Mouse (Mus musculus) Patski (cell line): ENCODE results near the gene Ntrk2. TPM values are rescaled to one million over a fixed set of nuclear protein-coding genes. Genes with fewer than 3 reads are reported as not detected.
"Not testable (repeated sequence)": the region's sequence is repeated elsewhere in the genome, so short reads cannot be mapped to it uniquely, and the experiment has no call there.

Source experiments
- ATAC-seq: fragments of 100-300 bp; one replicate; pipeline ENCODE4 v1.8.0; 2021
- CTCF ChIA-PET: fragments of 350-600 bp; sonication (Branson Sonifier 250); formaldehyde crosslinking; loops from one replicate; lab custom pipeline; 2022; ENCODE audit warnings: inconsistent platforms; lab: Charles Lee
- POLR2A ChIA-PET: fragments of 350-600 bp; sonication (Branson Sonifier 250); formaldehyde crosslinking; loops from one replicate; lab custom pipeline; 2022; ENCODE audit warnings: antibody characterized with exemption, inconsistent platforms; lab: Charles Lee
- DNase-seq: peaks from one replicate; pipeline ENCODE4 v3.0.0-alpha.2; 2011; ENCODE audit warnings: low read depth, low spot score
- H3K27me3 ChIP-seq: fragments of 371-371 bp; one replicate; pipeline ENCODE4 v1.5.1; 2021
- CTCF ChIP-seq: fragments of 100-300 bp; IDR thresholded peaks from one replicate; pipeline ENCODE4 v1.5.1; 2021
- in situ Hi-C: fragments of 300-500 bp; cut with MboI; formaldehyde crosslinking; loops from 3 replicates; pipeline ENCODE4 v1.11.1; 2018; ENCODE audit warnings: low pct_unique_long_range_greater_than_20kb, mixed read lengths
- polyA plus RNA-seq: library from polyadenylated mRNA; unstranded; gene quantifications from one replicate; pipeline ENCODE4 v1.2.3, GENCODE M21; 2021

The Ntrk2 gene
- polyA plus RNA-seq, 1 experiment from 2014 or later = 0.44 TPM

- DNase-seq = no peak
- POLR2A ChIA-PET = no interaction called here
- ATAC-seq = no peak
These were observed 270.1 kb downstream of the Ntrk2 start for GRCm38 (mm10) chr13:59076489-59076888.

GRCm38 (mm10) chr13:59079761-59080461 lies 273.5 kb downstream of the Ntrk2 start:
- CTCF ChIA-PET = no interaction called here
- in situ Hi-C loops = no loop called here
- peaks cover 21% of the 10 kb centered on the region for H3K27me3 ChIP-seq
- POLR2A ChIA-PET = no interaction called here
- TF ChIP-seq CTCF = no peak
- DNase-seq = no peak
- no peak for ATAC-seq

More at GRCm38 (mm10) chr13:59076489-59076888, 270.1 kb downstream of the Ntrk2 start:
- no peak for TF ChIP-seq CTCF
- CTCF ChIA-PET = interaction anchor here (0.9 kb wide), 1 partner anchor 14 kb away, joined by 3 read pairs; no protein-coding TSS in a partner anchor
- in situ Hi-C loops = no loop called here
- peaks cover 21% of the 10 kb centered on the region for H3K27me3 ChIP-seq

- no peak for DNase-seq
- ChIA-PET POLR2A (no interaction called here), CTCF (no interaction called here)
- in situ Hi-C loops = no loop called here
- TF ChIP-seq CTCF = no peak
- ATAC-seq = no peak
- peaks cover 21% of the 10 kb centered on the region for H3K27me3 ChIP-seq
These were observed 274.1 kb downstream of the Ntrk2 start for GRCm38 (mm10) chr13:59080468-59080867.

GRCm38 (mm10) chr13:59089016-59089415 lies 282.6 kb downstream of the Ntrk2 start:
- ATAC-seq (no peak), DNase-seq (no peak)
- POLR2A ChIA-PET = no interaction called here

GRCm38 (mm10) chr13:59091138-59091971 lies 285.0 kb downstream of the Ntrk2 start:
- ATAC-seq = no peak
- no peak for TF ChIP-seq CTCF
- in situ Hi-C loops = no loop called here

More at GRCm38 (mm10) chr13:59089016-59089415, 282.6 kb downstream of the Ntrk2 start:
- CTCF ChIA-PET = no interaction called here
- TF ChIP-seq CTCF = no peak
- in situ Hi-C loops = no loop called here
- H3K27me3 ChIP-seq = no peaks in the 10 kb centered on the region

GRCm38 (mm10) chr13:59092045-59092857 lies 285.9 kb downstream of the Ntrk2 start:
- in situ Hi-C loops = no loop called here
- ATAC-seq (no peak), DNase-seq (no peak)
- TF ChIP-seq CTCF = no peak
- ChIA-PET CTCF (no interaction called here), POLR2A (no interaction called here)
- H3K27me3 ChIP-seq = peaks cover 4% of the 10 kb centered on the region

More at GRCm38 (mm10) chr13:59091138-59091971, 285.0 kb downstream of the Ntrk2 start:
- CTCF ChIA-PET = no interaction called here
- POLR2A ChIA-PET = no interaction called here
- peaks cover 4% of the 10 kb centered on the region for H3K27me3 ChIP-seq
- no peak for DNase-seq

GRCm38 (mm10) chr13:59092858-59093154 lies 286.4 kb downstream of the Ntrk2 start:
- in situ Hi-C loops = no loop called here
- no peak for TF ChIP-seq CTCF
- ChIA-PET POLR2A (no interaction called here), CTCF (no interaction called here)
- no peak for ATAC-seq
- H3K27me3 ChIP-seq = peaks cover 4% of the 10 kb centered on the region
- no peak for DNase-seq

- POLR2A ChIA-PET = no interaction called here
- CTCF ChIA-PET = no interaction called here
- no peak for DNase-seq
- no peak for ATAC-seq
- TF ChIP-seq CTCF = no peak
- peaks cover 4% of the 10 kb centered on the region for H3K27me3 ChIP-seq
- in situ Hi-C loops = no loop called here
These were observed 288.4 kb downstream of the Ntrk2 start for GRCm38 (mm10) chr13:59094722-59095121.

- ChIA-PET CTCF (no interaction called here), POLR2A (no interaction called here)
- peaks cover 4% of the 10 kb centered on the region for H3K27me3 ChIP-seq
- ATAC-seq = no peak
- no peak for DNase-seq
- TF ChIP-seq CTCF = no peak
- in situ Hi-C loops = no loop called here
These were observed 289.5 kb downstream of the Ntrk2 start for GRCm38 (mm10) chr13:59095811-59096391.

- ChIA-PET CTCF (no interaction called here), POLR2A (no interaction called here)
- in situ Hi-C loops = no loop called here
- H3K27me3 ChIP-seq = peaks cover 4% of the 10 kb centered on the region
- TF ChIP-seq CTCF = no peak
- DNase-seq (no peak), ATAC-seq (no peak)
These were observed 293.7 kb downstream of the Ntrk2 start for GRCm38 (mm10) chr13:59100086-59100485.

GRCm38 (mm10) chr13:59107791-59108190 lies 301.4 kb downstream of the Ntrk2 start:
- CTCF ChIA-PET, H3K27me3 ChIP-seq, POLR2A ChIA-PET, DNase-seq, in situ Hi-C loops, ATAC-seq: not testable (repeated sequence)
